Mouse (Mus musculus): ENCODE measurements around the gene Fam189b. TPM values are rescaled to one million over a fixed set of nuclear protein-coding genes. Genes with fewer than 3 reads are reported as not detected.

Gene Fam189b
- polyA plus RNA-seq, 1 experiment from 2014 or later, result 25.6 TPM

DNA sequence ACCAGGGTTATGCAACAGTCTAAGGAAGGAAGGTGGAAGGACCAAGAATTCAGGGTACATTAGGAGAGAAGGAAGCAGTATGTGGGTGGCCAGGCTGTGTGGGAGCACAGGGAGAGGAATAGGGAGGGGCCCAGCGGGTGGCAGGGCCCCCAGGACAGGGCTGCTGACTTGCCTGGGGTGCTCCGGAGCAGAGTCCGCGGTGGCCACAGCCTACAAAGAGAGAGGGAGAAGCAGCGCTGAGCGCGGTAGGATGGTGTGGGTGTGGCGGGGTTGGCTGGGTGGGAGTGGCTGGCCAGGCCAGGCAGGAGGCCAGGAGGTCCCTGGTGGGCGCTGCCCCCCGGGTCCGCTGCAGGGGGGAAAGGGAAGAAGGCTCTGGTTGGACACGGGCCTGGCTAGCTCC is 55.6 kb downstream of the Fam189b start:
- no peak overlapping the region for H3K9ac ChIP-seq
- ATAC-seq (ENCODE audit: low FRiP score), result no peak
- no peak overlapping the region for H3K4me2 ChIP-seq
- peaks cover 84% of the 10 kb centered on the region for H3K36me3 ChIP-seq (replicated peaks)
- H3K27ac ChIP-seq, result no peak overlapping the region
- WGBS, result 86% methylated on average over 9 of the region's 12 CpGs
- peaks cover 8% of the 10 kb centered on the region for H3K4me1 ChIP-seq
- no peak overlapping the region for H3K4me3 ChIP-seq (replicated peaks)
- H3K27me3 ChIP-seq, result no peaks in the 10 kb centered on the region
- H3K9me3 ChIP-seq, result no peaks in the 10 kb centered on the region

MicroRNA genes within 50 kb of the gene (microRNA counts, 519-probe panel; counts per million panel counts)
- microRNA mmu-miR-92b, result 3,316 counts per million, percentile 29 among the panel's probes with 10 or more counts

Small RNA genes within 50 kb of the gene (microRNA-seq; reads per million reads assigned to microRNA genes)
- 21,153 reads per million, percentile 97 among the genes with 10 or more reads in this experiment for gene Mir92b

Other genes starting within 250 kb of the Fam189b start
- 22.1 and 23.6 TPM in 2 replicates for gene Ash1l, start 232.5 kb upstream of the Fam189b start, polyA plus RNA-seq (2016; fragmentation: Nextera tagmentation; extraction: Ambion mirVana)
- gene Dap3, start 232.0 kb upstream of the Fam189b start, polyA plus RNA-seq (2016; fragmentation: Nextera tagmentation; extraction: Ambion mirVana), result 135 and 138 TPM in 2 replicates
- gene Rusc1, start 89.8 kb upstream of the Fam189b start, polyA plus RNA-seq (2016; fragmentation: Nextera tagmentation; extraction: Ambion mirVana), result 36.0 and 40.0 TPM in 2 replicates
- 0.12 TPM in 1 of 2 replicates, not detected in the other for gene Gm43738, start 82.0 kb upstream of the Fam189b start, polyA plus RNA-seq (2016; fragmentation: Nextera tagmentation; extraction: Ambion mirVana)
- gene Fdps, start 81.2 kb upstream of the Fam189b start, polyA plus RNA-seq (2016; fragmentation: Nextera tagmentation; extraction: Ambion mirVana), result 292 and 322 TPM in 2 replicates
- gene Pklr, start 47.0 kb upstream of the Fam189b start, polyA plus RNA-seq (2016; fragmentation: Nextera tagmentation; extraction: Ambion mirVana), result 0.09 and 0.22 TPM in 2 replicates
- 11.2 and 15.1 TPM in 2 replicates for gene Hcn3, start 22.9 kb upstream of the Fam189b start, polyA plus RNA-seq (2016; fragmentation: Nextera tagmentation; extraction: Ambion mirVana)
- 41.1 and 42.5 TPM in 2 replicates for gene Clk2, start 18.3 kb upstream of the Fam189b start, polyA plus RNA-seq (2016; fragmentation: Nextera tagmentation; extraction: Ambion mirVana)
- 89.7 and 94.4 TPM in 2 replicates for gene Scamp3, start 5.7 kb upstream of the Fam189b start, polyA plus RNA-seq (2016; fragmentation: Nextera tagmentation; extraction: Ambion mirVana)
- 34.3 and 37.4 TPM in 2 replicates for gene Gba, start 19.8 kb downstream of the Fam189b start, polyA plus RNA-seq (2016; fragmentation: Nextera tagmentation; extraction: Ambion mirVana)
- gene Thbs3, start 32.0 kb downstream of the Fam189b start, polyA plus RNA-seq (2016; fragmentation: Nextera tagmentation; extraction: Ambion mirVana), result 95.1 and 97.9 TPM in 2 replicates
- gene Mtx1, start 43.9 kb downstream of the Fam189b start, polyA plus RNA-seq (2016; fragmentation: Nextera tagmentation; extraction: Ambion mirVana), result 185 and 194 TPM in 2 replicates
- 3.8 and 4.7 TPM in 2 replicates for gene Muc1, start 45.9 kb downstream of the Fam189b start, polyA plus RNA-seq (2016; fragmentation: Nextera tagmentation; extraction: Ambion mirVana)
- gene Krtcap2, start 62.8 kb downstream of the Fam189b start, polyA plus RNA-seq (2016; fragmentation: Nextera tagmentation; extraction: Ambion mirVana), result 249 and 252 TPM in 2 replicates
- gene Trim46, start 63.2 kb downstream of the Fam189b start, polyA plus RNA-seq (2016; fragmentation: Nextera tagmentation; extraction: Ambion mirVana), result 25.1 and 26.6 TPM in 2 replicates
- gene Dpm3, start 76.2 kb downstream of the Fam189b start, polyA plus RNA-seq (2016; fragmentation: Nextera tagmentation; extraction: Ambion mirVana), result 79.1 and 84.3 TPM in 2 replicates
- gene Slc50a1, start 87.4 kb downstream of the Fam189b start, polyA plus RNA-seq (2016; fragmentation: Nextera tagmentation; extraction: Ambion mirVana), result 28.6 and 29.7 TPM in 2 replicates
- 9.7 and 12.6 TPM in 2 replicates for gene Efna1, start 98.0 kb downstream of the Fam189b start, polyA plus RNA-seq (2016; fragmentation: Nextera tagmentation; extraction: Ambion mirVana)
- gene Efna3, start 139.8 kb downstream of the Fam189b start, polyA plus RNA-seq (2016; fragmentation: Nextera tagmentation; extraction: Ambion mirVana), result 11.9 and 14.9 TPM in 2 replicates
- gene Efna4, start 154.9 kb downstream of the Fam189b start, polyA plus RNA-seq (2016; fragmentation: Nextera tagmentation; extraction: Ambion mirVana), result 17.1 and 20.0 TPM in 2 replicates
- gene Adam15, start 166.9 kb downstream of the Fam189b start, polyA plus RNA-seq (2016; fragmentation: Nextera tagmentation; extraction: Ambion mirVana), result 22.7 and 28.2 TPM in 2 replicates
- gene Dcst2, start 178.8 kb downstream of the Fam189b start, polyA plus RNA-seq (2016; fragmentation: Nextera tagmentation; extraction: Ambion mirVana), result 0.13 and 0.22 TPM in 2 replicates
- 0.36 and 0.54 TPM in 2 replicates for gene Dcst1, start 182.1 kb downstream of the Fam189b start, polyA plus RNA-seq (2016; fragmentation: Nextera tagmentation; extraction: Ambion mirVana)
- gene Zbtb7b, start 211.6 kb downstream of the Fam189b start, polyA plus RNA-seq (2016; fragmentation: Nextera tagmentation; extraction: Ambion mirVana), result 0.45 and 0.62 TPM in 2 replicates
- gene Lenep, start 219.7 kb downstream of the Fam189b start, polyA plus RNA-seq (2016; fragmentation: Nextera tagmentation; extraction: Ambion mirVana), result 0.24 and 2.0 TPM in 2 replicates
- gene Flad1, start 228.7 kb downstream of the Fam189b start, polyA plus RNA-seq (2016; fragmentation: Nextera tagmentation; extraction: Ambion mirVana), result 32.2 and 33.1 TPM in 2 replicates
- 363 and 395 TPM in 2 replicates for gene Cks1b, start 235.2 kb downstream of the Fam189b start, polyA plus RNA-seq (2016; fragmentation: Nextera tagmentation; extraction: Ambion mirVana)
- gene Shc1, start 235.3 kb downstream of the Fam189b start, polyA plus RNA-seq (2016; fragmentation: Nextera tagmentation; extraction: Ambion mirVana), result 28.4 and 30.9 TPM in 2 replicates
- 47.2 and 48.8 TPM in 2 replicates for gene Pygo2, start 247.1 kb downstream of the Fam189b start, polyA plus RNA-seq (2016; fragmentation: Nextera tagmentation; extraction: Ambion mirVana)

Data from forebrain, embryonic 12.5 days (tissue).